Mouse (Mus musculus) kidney, postnatal 0 days (tissue): ENCODE results near the gene Sema7a. TPM values are rescaled to one million over a fixed set of nuclear protein-coding genes. Genes with fewer than 3 reads are reported as not detected.

ENCODE experiments used
- ATAC-seq: fragments of 200-750 bp; cut with Nextera tagmentation; replicated peaks from 2 replicates; pipeline ENCODE4 v1.8.0; 2017; ENCODE audit warnings: low read depth, moderate number of reproducible peaks, moderate TSS enrichment, moderate library complexity; ENCODE audit not compliant: low FRiP score
- DNase-seq: peaks from one replicate; pipeline ENCODE4 v3.0.0-alpha.2; 2016; ENCODE audit warnings: low spot score
- H3K27ac ChIP-seq: fragments of 300-500 bp; sonication (generic); 2 replicates; pipeline ENCODE4 v1.5.1; 2014; ENCODE audit warnings: mild to moderate bottlenecking
- H3K27me3 ChIP-seq: fragments of 300-500 bp; sonication (generic); 2 replicates; pipeline ENCODE4 v1.6.1; 2014; ENCODE audit warnings: low read length, mixed read lengths; ENCODE audit not compliant: insufficient read depth
- H3K36me3 ChIP-seq: fragments of 300-500 bp; sonication (generic); 2 replicates; pipeline ENCODE4 v1.6.1; 2014; ENCODE audit warnings: low read length, mixed read lengths; ENCODE audit not compliant: insufficient read depth
- H3K4me1 ChIP-seq: fragments of 300-500 bp; sonication (generic); replicated peaks from 2 replicates; pipeline ENCODE4 v1.6.1; 2014; ENCODE audit warnings: antibody characterized with exemption, low read length, mixed read lengths; ENCODE audit not compliant: insufficient read depth
- H3K4me2 ChIP-seq: fragments of 300-500 bp; sonication (generic); 2 replicates; pipeline ENCODE4 v1.6.1; 2014; ENCODE audit warnings: mild to moderate bottlenecking, low read length, moderate library complexity, mixed read lengths
- H3K4me3 ChIP-seq: fragments of 300-500 bp; sonication (generic); replicated peaks from 2 replicates; pipeline ENCODE4 v1.5.1; 2014; ENCODE audit warnings: low read depth, low read length
- H3K9ac ChIP-seq: fragments of 300-500 bp; sonication (generic); 2 replicates; pipeline ENCODE4 v1.6.1; 2014; ENCODE audit warnings: low read depth, low read length
- H3K9me3 ChIP-seq: fragments of 300-500 bp; sonication (generic); replicated peaks from 2 replicates; pipeline ENCODE4 v1.6.1; 2016; ENCODE audit warnings: low read length, inconsistent platforms, mixed read lengths
- CTCF ChIP-seq: IDR thresholded peaks from 2 replicates; pipeline ENCODE4 v1.5.1; 2016; ENCODE audit warnings: antibody characterized with exemption, low read depth, mild to moderate bottlenecking, moderate library complexity
- WGBS: fragments of 180-500 bp; shearing (Covaris S2); extraction: QIAGEN DNeasy Blood & Tissue Kit; methylation state at CpG from one replicate; pipeline ENCODE4 v1.1.7; 2014; 5-methylcytosine and 5-hydroxymethylcytosine counted together
- polyA plus RNA-seq: library from polyadenylated mRNA; unstranded; fragments of >200 nt; fragmentation: Nextera tagmentation; extraction: Ambion mirVana; gene quantifications from 2 replicates; pipeline ENCODE4 v1.2.1, GENCODE M21; 2015

The Sema7a gene
- polyA plus RNA-seq, 1 experiment from 2014 or later, result 0.80 TPM

DNA sequence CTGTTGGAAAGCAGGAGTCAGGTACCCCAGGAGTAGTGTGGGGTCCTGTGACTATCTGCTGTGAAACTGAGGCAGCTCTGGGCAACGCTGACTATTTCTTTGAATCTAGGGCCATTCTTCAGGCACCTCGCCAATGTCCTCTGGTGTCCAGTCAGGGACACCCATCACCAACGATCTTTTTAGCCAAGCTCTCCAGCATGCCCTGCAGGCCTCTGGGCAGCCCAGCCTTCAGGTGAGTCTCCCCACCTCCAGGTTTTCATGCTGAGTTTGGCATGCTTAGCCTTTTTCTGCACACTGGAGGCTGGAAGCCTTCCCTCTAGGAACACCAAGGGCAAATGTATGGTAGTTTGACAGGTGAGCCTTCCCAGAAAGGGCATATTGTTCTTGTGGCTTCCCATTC, 16.9 kb upstream of the Sema7a start:
- no peak overlapping the region for H3K9ac ChIP-seq
- DNase-seq, result no peak
- no peak overlapping the region for H3K4me3 ChIP-seq
- no peaks in the 10 kb centered on the region for H3K27me3 ChIP-seq
- no peak overlapping the region for H3K4me2 ChIP-seq
- no peak overlapping the region for H3K27ac ChIP-seq
- peaks cover 53% of the 10 kb centered on the region for H3K36me3 ChIP-seq
- TF ChIP-seq CTCF, result no peak
- 89% methylated on average over 3 of the region's 3 CpGs for WGBS
- no peaks in the 10 kb centered on the region for H3K4me1 ChIP-seq
- no peak for ATAC-seq
- H3K9me3 ChIP-seq, result no peaks in the 10 kb centered on the region

DNA sequence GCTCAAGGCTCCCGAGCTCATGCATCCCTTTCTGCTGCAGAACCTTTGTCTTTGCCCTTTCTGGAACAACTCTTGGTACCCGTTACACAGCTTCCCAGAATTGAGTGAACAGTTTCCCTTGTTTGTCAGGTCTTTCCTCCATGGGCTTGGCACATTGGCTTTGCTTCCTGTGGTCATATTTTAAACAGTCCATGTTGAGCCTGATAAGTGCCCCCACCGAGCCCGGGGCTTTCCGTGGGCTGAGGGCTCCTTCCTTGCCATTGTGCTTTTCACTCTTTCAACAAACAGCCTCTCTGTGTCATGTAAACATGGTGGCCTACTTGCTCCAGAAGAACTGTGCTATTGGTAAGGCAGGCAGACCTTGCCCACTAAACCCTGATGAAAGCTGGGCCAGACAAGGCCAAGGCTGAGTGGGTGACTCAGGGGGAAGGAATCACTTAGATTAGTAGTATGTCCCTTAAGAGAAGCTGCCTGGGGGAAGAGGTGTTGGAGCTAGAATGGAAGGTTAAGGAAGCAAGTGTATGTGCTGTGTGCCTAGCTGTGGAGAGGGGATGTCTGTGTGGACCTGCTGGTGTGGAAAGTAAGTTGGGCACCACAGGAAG, 8.6 kb upstream of the Sema7a start:
- TF ChIP-seq CTCF, result no peak
- no peak for DNase-seq
- ATAC-seq, result no peak
- H3K4me2 ChIP-seq, result no peak overlapping the region
- H3K9me3 ChIP-seq, result no peaks in the 10 kb centered on the region
- H3K4me3 ChIP-seq, result no peak overlapping the region
- H3K27ac ChIP-seq, result no peak overlapping the region
- H3K27me3 ChIP-seq, result no peaks in the 10 kb centered on the region
- WGBS, result 84% methylated on average over 5 of the region's 5 CpGs
- no peak overlapping the region for H3K9ac ChIP-seq
- H3K4me1 ChIP-seq, result no peaks in the 10 kb centered on the region
- peaks cover 22% of the 10 kb centered on the region; the same call in 1 of the 2 replicates for H3K36me3 ChIP-seq

DNA sequence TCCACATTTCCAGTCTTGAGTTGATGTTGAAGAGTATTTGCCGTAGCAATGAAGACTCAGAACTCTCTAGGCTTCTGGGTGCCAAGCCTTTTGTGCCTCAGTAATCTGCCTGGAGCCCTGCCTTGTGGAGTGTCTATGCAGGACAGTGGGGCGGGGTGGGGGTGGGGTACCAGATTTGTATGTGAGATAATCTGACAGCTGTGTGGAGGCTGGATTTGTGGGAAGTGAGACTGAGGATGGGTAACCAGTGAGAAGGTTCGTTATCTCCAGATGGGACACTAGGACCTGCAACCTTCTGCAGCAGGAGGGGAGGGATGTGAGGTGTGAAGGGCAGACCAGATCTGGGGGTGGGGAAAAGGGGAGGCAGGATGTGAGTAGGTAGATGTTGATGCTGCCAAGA, 7.7 kb upstream of the Sema7a start:
- H3K4me3 ChIP-seq, result no peak overlapping the region
- DNase-seq, result no peak
- H3K9ac ChIP-seq, result no peak overlapping the region
- H3K27ac ChIP-seq, result no peak overlapping the region
- no peak for TF ChIP-seq CTCF
- H3K4me2 ChIP-seq, result no peak overlapping the region
- H3K4me1 ChIP-seq, result no peaks in the 10 kb centered on the region
- peaks cover 18% of the 10 kb centered on the region; the same call in 1 of the 2 replicates for H3K36me3 ChIP-seq
- H3K9me3 ChIP-seq, result no peaks in the 10 kb centered on the region
- ATAC-seq, result no peak
- 73% methylated on average over 3 of the region's 3 CpGs for WGBS
- H3K27me3 ChIP-seq, result no peaks in the 10 kb centered on the region

DNA sequence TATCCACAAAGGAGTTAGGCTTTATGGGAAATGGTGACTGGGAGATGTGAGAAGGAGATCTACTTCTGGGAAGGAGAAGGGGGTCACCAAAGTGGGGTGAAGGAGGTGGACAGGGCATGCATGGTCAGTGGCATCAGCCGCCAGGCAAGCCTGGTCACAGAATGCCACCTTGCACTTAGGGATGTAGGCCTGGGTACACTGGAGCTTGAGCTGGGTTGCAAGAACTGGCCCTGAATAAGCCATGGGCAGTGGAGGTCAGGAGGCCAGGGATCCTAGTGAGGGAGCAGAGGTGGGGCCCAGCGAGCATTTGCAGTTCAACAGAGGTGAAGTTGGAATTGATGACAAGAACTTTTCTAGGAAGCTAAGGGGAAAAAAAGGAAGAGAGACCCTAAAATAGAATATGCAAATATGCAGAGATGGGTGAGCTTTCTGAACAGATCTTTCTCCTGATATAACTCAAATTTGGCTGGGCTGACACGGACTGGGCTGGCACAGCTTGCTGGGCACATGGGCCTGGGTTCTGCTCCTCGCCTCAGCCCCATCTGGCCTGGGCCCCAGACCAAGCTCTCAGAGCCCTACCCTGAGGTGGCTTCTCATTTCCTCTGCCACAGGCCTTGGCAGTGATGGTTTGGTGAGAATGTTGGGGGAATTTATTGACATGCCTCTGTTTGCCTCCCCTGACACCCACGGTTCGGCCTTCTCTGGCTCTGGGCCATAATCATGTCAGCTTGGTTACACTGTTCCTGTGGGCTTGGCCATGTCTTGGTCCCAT, 6.9 kb upstream of the Sema7a start:
- ATAC-seq (no peak), DNase-seq (no peak)
- no peak overlapping the region for H3K4me2 ChIP-seq
- H3K9ac ChIP-seq, result no peak overlapping the region
- WGBS, result 67% methylated on average over 6 of the region's 6 CpGs
- no peaks in the 10 kb centered on the region for H3K27me3 ChIP-seq
- no peaks in the 10 kb centered on the region for H3K9me3 ChIP-seq
- peaks cover 18% of the 10 kb centered on the region; the same call in 1 of the 2 replicates for H3K36me3 ChIP-seq
- TF ChIP-seq CTCF, result no peak
- H3K27ac ChIP-seq, result no peak overlapping the region
- no peaks in the 10 kb centered on the region for H3K4me1 ChIP-seq
- H3K4me3 ChIP-seq, result no peak overlapping the region

DNA sequence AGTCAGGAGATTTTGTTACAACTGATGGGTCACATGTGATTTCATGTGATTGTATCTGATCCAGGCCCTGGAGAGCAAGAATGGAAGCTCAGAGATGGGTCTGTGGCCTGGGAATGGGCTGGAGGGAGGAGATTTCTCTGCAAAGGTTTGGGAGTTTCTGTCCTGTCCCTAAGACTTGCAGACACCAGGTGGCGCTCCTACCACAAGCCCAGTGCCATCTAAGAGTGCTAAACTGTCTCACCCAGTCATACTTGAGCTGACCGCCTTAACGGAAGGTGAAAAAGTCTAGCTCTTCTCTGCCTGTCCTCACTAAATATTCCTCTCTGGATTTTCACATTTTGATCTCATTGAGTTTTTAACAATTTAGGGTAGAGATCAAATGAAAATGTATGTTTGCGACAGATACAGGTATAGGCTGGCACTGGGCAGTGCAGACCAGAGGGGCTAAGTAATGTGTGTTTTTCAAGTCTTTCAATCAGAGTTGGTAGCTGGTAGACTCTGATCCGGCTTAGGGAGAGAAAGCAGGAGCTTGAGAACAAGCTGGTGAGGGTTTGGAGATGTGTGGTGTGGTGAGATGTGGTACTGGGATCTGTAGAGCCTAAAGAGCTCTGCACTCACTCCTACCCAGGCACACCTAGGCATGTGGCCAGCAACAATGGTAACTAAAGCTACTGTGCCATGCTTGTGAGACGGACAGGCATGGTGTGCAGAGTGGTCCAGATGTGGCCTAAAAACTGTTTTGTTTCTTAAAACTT, 4.1 kb upstream of the Sema7a start:
- H3K9me3 ChIP-seq, result no peaks in the 10 kb centered on the region
- no peak for ATAC-seq
- H3K4me3 ChIP-seq, result no peak overlapping the region
- H3K4me1 ChIP-seq, result peaks cover 6% of the 10 kb centered on the region; the same call in 1 of the 2 replicates
- no peaks in the 10 kb centered on the region for H3K36me3 ChIP-seq
- no peak overlapping the region for H3K27ac ChIP-seq
- no peak overlapping the region for H3K9ac ChIP-seq
- TF ChIP-seq CTCF, result peak; percentile 97
- H3K4me2 ChIP-seq, result no peak overlapping the region
- peak; percentile 93 for DNase-seq
- H3K27me3 ChIP-seq, result 0 out of 2 replicates have a peak, but pooled peaks cover 5% of the 10 kb centered on the region
- 26% methylated on average over 6 of the region's 6 CpGs for WGBS

DNA sequence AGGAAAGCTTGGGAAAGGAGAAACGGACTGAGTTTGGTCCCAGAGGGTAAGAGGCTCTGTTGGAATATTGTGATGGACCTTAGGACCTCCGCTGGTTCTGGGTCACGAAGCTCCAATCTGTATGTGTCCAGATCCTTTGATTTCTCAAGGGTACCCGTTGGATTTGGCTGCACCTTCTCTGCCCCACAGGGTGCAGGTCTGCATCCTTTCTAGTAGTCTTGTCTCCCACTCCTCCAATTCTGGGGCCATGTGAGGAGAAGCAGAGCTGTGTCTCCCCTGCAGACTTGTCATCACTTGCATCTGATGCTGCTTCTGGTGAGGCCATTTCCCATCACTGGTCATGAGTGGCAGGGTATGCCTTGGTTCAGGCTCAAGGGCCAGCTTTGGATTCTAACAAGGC, 2.7 kb upstream of the Sema7a start:
- TF ChIP-seq CTCF, result no peak
- Histone ChIP-seq H3K27ac (no peak overlapping the region), H3K36me3 (no peaks in the 10 kb centered on the region), H3K4me2 (no peak overlapping the region), H3K9ac (no peak overlapping the region), H3K9me3 (no peaks in the 10 kb centered on the region), H3K4me3 (no peak overlapping the region), H3K27me3 (0 out of 2 replicates have a peak, but pooled peaks cover 17% of the 10 kb centered on the region), H3K4me1 (peaks cover 8% of the 10 kb centered on the region; the same call in 1 of the 2 replicates)
- DNase-seq, result no peak
- no peak for ATAC-seq
- WGBS, result 79% methylated on average over 4 of the region's 4 CpGs
